Mouse (Mus musculus) liver, embryonic 15.5 days (tissue): Measurements from ENCODE around the gene Vopp1. TPM values are rescaled to one million over a fixed set of nuclear protein-coding genes. Genes with fewer than 3 reads are reported as not detected.
"Not testable (repeated sequence)": the region's sequence is repeated elsewhere in the genome, so short reads cannot be mapped to it uniquely, and the experiment has no call there.

Experiments
- ATAC-seq: fragments of 200-750 bp; cut with Nextera tagmentation; 2 replicates; pipeline ENCODE4 v1.8.0; 2017; ENCODE audit warnings: moderate number of reproducible peaks, mild to moderate bottlenecking, moderate library complexity; ENCODE audit not compliant: insufficient read depth
- H3K27ac ChIP-seq: fragments of 300-500 bp; sonication (generic); replicated peaks from 2 replicates; pipeline ENCODE4 v1.5.1; 2015; ENCODE audit warnings: mild to moderate bottlenecking, inconsistent platforms
- H3K27me3 ChIP-seq: fragments of 300-500 bp; sonication (generic); 2 replicates; pipeline ENCODE4 v1.6.1; 2015; ENCODE audit warnings: mild to moderate bottlenecking, inconsistent platforms
- H3K36me3 ChIP-seq: fragments of 300-500 bp; sonication (generic); replicated peaks from 2 replicates; pipeline ENCODE4 v1.6.1; 2015; ENCODE audit warnings: moderate library complexity, mild to moderate bottlenecking, inconsistent platforms
- H3K4me1 ChIP-seq: fragments of 300-500 bp; sonication (generic); replicated peaks from 2 replicates; pipeline ENCODE4 v1.6.1; 2015; ENCODE audit warnings: inconsistent platforms
- H3K4me2 ChIP-seq: fragments of 300-500 bp; sonication (generic); 2 replicates; pipeline ENCODE4 v1.6.1; 2015; ENCODE audit warnings: moderate library complexity, mild to moderate bottlenecking, inconsistent platforms
- H3K4me3 ChIP-seq: fragments of 300-500 bp; sonication (generic); replicated peaks from 2 replicates; pipeline ENCODE4 v1.5.1; 2015; ENCODE audit warnings: mild to moderate bottlenecking, inconsistent platforms
- H3K9ac ChIP-seq: fragments of 300-500 bp; sonication (generic); 2 replicates; pipeline ENCODE4 v1.6.1; 2015; ENCODE audit warnings: moderate library complexity, mild to moderate bottlenecking, inconsistent platforms
- H3K9me3 ChIP-seq: fragments of 300-500 bp; sonication (generic); replicated peaks from 2 replicates; pipeline ENCODE4 v1.6.1; 2016; ENCODE audit warnings: inconsistent platforms
- WGBS: fragments of 180-500 bp; shearing (Covaris S2); methylation state at CpG from one replicate; pipeline ENCODE4 v1.1.7; 2015; ENCODE audit warnings: mixed read lengths; ENCODE audit not compliant: insufficient replicate concordance; 5-methylcytosine and 5-hydroxymethylcytosine counted together
- polyA plus RNA-seq: library from polyadenylated mRNA; unstranded; fragments of >200 nt; fragmentation: Nextera tagmentation; extraction: Ambion mirVana; gene quantifications from 2 replicates; pipeline ENCODE4 v1.2.1, GENCODE M21; 2015

Vopp1 gene
- polyA plus RNA-seq, 1 experiment from 2014 or later: 56.8 TPM

- Histone ChIP-seq H3K27me3 (no peaks in the 10 kb centered on the region), H3K9me3 (no peaks in the 10 kb centered on the region), H3K4me1 (peaks cover 23% of the 10 kb centered on the region; the same call in 1 of the 2 replicates), H3K9ac (no peak overlapping the region), H3K4me3 (no peak overlapping the region), H3K36me3 (no peaks in the 10 kb centered on the region), H3K4me2 (no peak overlapping the region), H3K27ac (no peak overlapping the region)
- 40% methylated on average over 3 of the region's 3 CpGs for WGBS
- ATAC-seq: no peak
Observed at GRCm38 (mm10) chr6:57811748-57812730, 12.9 kb downstream of the Vopp1 start.

DNA sequence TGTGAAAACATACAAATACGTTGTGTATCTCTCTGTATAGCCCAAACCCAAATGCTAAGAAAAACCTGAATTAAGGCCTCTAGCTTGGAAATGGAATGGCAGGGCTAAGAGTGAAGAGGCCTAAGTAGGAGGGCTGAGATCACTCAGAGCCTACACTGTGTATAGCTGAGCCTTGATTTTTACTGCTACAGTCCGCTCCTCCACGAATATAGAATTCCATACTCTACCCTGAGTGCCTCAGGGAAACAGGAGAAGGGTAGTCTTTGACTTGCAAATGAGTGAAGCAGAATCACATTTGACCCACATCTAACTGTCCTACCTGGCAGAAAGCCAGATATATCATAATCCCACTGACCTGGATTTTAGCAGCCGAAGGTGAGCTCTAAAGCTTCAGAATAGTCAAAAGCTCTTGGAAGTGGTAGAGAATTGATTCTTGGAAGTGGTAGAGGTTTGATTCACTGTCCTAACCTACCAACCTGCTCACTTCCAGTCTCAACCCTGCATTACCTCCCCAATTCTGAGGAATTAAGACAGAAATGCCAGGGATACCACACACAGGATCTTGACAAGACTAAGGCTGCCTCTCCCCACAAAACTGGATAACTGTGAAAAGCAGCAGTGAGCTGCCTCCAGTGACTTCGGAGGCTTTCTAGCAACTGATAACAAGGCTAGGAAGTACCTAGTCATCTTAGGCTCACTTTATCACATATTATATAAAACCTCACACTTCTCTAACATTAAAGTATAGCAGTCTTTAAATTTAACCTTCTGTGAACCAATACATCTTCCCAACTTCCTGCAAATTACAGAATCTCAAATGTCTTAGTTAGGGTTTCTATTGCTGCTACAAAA, 19.5 kb downstream of the Vopp1 start:
- H3K27me3 ChIP-seq: no peaks in the 10 kb centered on the region
- ATAC-seq: peak; percentile 73
- no peak overlapping the region for H3K4me2 ChIP-seq
- H3K4me1 ChIP-seq: peaks cover 21% of the 10 kb centered on the region
- no peak overlapping the region for H3K4me3 ChIP-seq
- peak overlapping the region; percentile 66 for H3K27ac ChIP-seq
- WGBS: 74% methylated on average over 5 of the region's 5 CpGs
- H3K9ac ChIP-seq: no peak overlapping the region
- no peaks in the 10 kb centered on the region; the same call in 1 of the 2 replicates for H3K36me3 ChIP-seq
- H3K9me3 ChIP-seq: no peaks in the 10 kb centered on the region

GRCm38 (mm10) chr6:57803130-57803529, 21.8 kb downstream of the Vopp1 start:
- Histone ChIP-seq H3K27ac (no peak overlapping the region), H3K27me3 (no peaks in the 10 kb centered on the region), H3K36me3 (no peaks in the 10 kb centered on the region; the same call in 1 of the 2 replicates), H3K4me2 (no peak overlapping the region), H3K9me3 (no peaks in the 10 kb centered on the region), H3K9ac (no peak overlapping the region), H3K4me1 (peaks cover 21% of the 10 kb centered on the region), H3K4me3 (no peak overlapping the region)
- ATAC-seq: no peak
- WGBS: 52% methylated on average over 2 of the region's 2 CpGs

DNA sequence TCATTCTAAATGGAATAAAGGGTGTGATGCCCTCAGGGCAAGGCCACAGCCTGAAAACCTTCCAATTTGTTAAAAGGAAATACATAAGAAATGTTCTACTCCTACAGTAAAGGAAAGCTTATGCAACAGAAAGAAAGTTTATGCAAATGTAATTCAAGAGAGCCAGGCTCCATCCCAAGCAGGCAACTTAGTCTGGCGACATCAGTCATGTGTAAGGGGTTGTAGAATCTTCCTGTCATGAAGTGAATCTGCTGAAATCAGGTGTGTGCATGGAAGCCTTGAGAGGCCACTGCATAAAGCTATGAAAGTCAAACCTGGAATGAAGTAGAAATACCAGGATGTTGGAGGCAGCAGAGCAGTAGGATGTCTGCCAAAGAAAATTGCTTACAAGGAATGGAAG, 26.0 kb downstream of the Vopp1 start:
- WGBS: 72% methylated on average over 1 of the region's 1 CpGs

GRCm38 (mm10) chr6:57796853-57797423, 28.0 kb downstream of the Vopp1 start:
- Histone ChIP-seq H3K9me3 (no peaks in the 10 kb centered on the region), H3K27ac (no peak overlapping the region), H3K4me3 (no peak overlapping the region), H3K36me3 (no peaks in the 10 kb centered on the region; the same call in 1 of the 2 replicates), H3K9ac (no peak overlapping the region), H3K4me1 (peaks cover 24% of the 10 kb centered on the region), H3K4me2 (no peak overlapping the region), H3K27me3 (no peaks in the 10 kb centered on the region)
- WGBS: 84% methylated on average over 3 of the region's 3 CpGs
- ATAC-seq: no peak

More for the DNA sequence above, 26.0 kb downstream of the Vopp1 start:
- no peak for ATAC-seq
- Histone ChIP-seq H3K4me2 (no peak overlapping the region), H3K27ac (no peak overlapping the region), H3K36me3 (no peaks in the 10 kb centered on the region), H3K9ac (no peak overlapping the region), H3K4me3 (no peak overlapping the region), H3K9me3 (no peaks in the 10 kb centered on the region), H3K4me1 (peaks cover 14% of the 10 kb centered on the region), H3K27me3 (no peaks in the 10 kb centered on the region)

GRCm38 (mm10) chr6:57795835-57796234, 29.1 kb downstream of the Vopp1 start:
- Histone ChIP-seq H3K4me3 (no peak overlapping the region), H3K36me3 (no peaks in the 10 kb centered on the region; the same call in 1 of the 2 replicates), H3K9me3 (no peaks in the 10 kb centered on the region), H3K27ac (no peak overlapping the region), H3K4me1 (peaks cover 25% of the 10 kb centered on the region), H3K4me2 (no peak overlapping the region), H3K27me3 (no peaks in the 10 kb centered on the region), H3K9ac (no peak overlapping the region)
- 53% methylated on average over 3 of the region's 3 CpGs for WGBS
- no peak for ATAC-seq

DNA sequence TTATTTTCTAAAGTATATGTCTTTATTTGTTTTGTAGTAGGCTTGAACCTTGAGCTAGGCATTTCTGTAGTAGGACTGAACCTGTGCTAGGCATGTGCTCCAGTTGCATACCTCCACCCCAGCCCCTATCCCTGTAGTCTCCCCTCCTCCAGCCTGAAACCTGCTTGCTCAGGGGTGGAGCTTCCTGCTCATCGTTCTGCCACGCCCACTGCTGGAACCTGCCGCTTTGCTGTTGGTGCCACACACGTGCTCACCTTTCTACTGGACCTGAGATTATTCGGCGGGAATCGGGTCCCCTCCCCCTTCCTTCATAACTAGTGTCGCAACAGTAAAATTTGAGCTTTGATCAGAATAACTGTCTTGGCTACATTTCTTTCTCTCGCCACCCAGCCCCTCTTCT, 32.1 kb downstream of the Vopp1 start:
- ATAC-seq, H3K9me3 ChIP-seq, H3K27ac ChIP-seq, H3K4me3 ChIP-seq, H3K4me2 ChIP-seq, H3K9ac ChIP-seq, H3K27me3 ChIP-seq: not testable (repeated sequence)
- peaks cover 17% of the 10 kb centered on the region for H3K36me3 ChIP-seq
- 65% methylated on average over 9 of the region's 9 CpGs for WGBS
- peaks cover 35% of the 10 kb centered on the region for H3K4me1 ChIP-seq

DNA sequence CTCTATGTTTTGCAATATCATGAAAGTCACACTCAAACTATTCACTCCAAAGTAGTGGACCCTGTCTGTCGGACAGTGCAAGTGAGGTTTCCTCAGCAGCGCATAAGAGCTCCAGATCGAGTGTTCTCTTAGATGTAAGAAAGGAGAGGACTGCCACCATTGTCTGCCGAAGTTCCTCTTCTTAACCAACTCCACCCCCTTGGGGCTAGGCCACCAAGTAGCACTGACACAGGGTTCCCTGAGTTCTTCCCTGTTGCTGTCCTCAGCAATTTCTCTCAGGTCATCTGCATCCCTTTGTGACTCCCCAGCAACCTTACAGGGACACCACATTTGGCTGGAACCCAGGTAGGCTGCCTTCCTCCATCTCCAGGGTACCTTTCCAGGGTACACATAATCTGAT, 34.4 kb downstream of the Vopp1 start:
- Histone ChIP-seq H3K4me1 (peaks cover 33% of the 10 kb centered on the region), H3K36me3 (peaks cover 21% of the 10 kb centered on the region), H3K4me3 (no peak overlapping the region), H3K27me3 (no peaks in the 10 kb centered on the region), H3K27ac (no peak overlapping the region), H3K9ac (no peak overlapping the region), H3K4me2 (no peak overlapping the region), H3K9me3 (no peaks in the 10 kb centered on the region)
- WGBS: 60% methylated on average over 4 of the region's 4 CpGs
- no peak for ATAC-seq

DNA sequence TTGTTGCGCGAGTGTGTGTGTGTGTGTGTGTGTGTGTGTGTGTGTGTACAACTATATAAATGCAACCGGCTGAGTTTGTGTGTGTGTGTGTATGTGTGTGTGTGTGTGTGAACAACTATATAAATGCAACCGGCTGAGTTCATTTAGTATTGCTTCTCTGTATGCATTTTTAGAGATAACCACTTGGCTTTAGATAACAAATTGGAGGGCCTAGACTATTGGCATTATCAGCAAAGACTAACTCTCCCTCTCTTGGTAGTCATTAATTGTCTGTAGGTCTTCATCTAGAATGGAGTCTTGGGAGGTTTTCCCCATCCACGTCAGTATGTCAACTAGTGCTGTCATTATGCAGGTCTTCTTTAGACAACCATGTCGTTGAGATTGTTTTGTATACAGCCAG, 37.6 kb downstream of the Vopp1 start:
- H3K9ac ChIP-seq: no peak overlapping the region
- H3K36me3 ChIP-seq: peaks cover 27% of the 10 kb centered on the region
- WGBS: 70% methylated on average over 6 of the region's 6 CpGs
- H3K4me3 ChIP-seq: no peak overlapping the region
- no peak overlapping the region; the same call in 1 of the 2 replicates for H3K4me2 ChIP-seq
- peaks cover 20% of the 10 kb centered on the region for H3K4me1 ChIP-seq
- H3K9me3 ChIP-seq: no peaks in the 10 kb centered on the region
- peak; percentile 40; the same call in 1 of the 2 replicates for ATAC-seq
- no peak overlapping the region for H3K27ac ChIP-seq
- no peaks in the 10 kb centered on the region for H3K27me3 ChIP-seq

DNA sequence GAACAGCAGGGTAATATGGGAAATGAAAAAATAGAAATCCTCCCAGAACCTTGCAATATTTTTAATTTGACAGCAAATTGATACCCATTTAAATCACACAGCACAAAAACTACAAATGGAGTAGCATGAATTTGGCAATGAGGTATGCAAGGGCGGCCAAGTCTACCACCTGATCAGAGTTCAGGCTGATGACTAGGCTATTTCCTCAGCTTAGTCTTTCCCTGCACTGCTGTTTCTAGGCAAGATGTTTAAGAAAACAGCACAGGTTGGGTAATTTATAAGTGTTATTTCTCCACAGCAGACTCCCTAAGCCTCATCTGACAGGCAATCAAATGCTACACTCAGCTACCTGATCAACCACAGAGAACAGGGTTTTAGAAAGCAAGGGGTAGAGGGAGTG, 40.7 kb downstream of the Vopp1 start:
- Histone ChIP-seq H3K36me3 (peaks cover 29% of the 10 kb centered on the region), H3K9ac (no peak overlapping the region), H3K27ac (no peak overlapping the region), H3K4me3 (no peak overlapping the region), H3K9me3 (no peaks in the 10 kb centered on the region), H3K4me1 (peaks cover 12% of the 10 kb centered on the region), H3K4me2 (no peak overlapping the region), H3K27me3 (no peaks in the 10 kb centered on the region)
- WGBS: 91% methylated on average over 1 of the region's 1 CpGs
- ATAC-seq: no peak

DNA sequence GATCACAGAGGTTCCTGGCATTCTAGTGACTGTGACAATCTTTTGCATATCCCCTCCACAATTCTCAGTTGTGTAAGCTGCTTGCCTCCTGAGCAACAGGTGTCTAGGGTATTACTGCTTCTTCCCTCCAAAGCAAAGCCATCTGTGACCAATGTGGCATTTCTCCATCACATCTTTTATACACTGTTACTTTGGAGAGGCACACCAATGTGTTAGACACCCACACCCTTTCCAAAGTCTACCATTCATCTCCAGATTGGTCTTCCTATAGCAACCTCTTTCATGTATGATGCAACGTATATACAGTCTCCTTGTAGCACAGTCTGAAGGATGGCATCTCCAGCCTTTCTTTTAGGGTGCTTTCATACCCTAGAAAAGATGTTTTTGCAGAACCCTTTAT, 42.3 kb downstream of the Vopp1 start:
- 82% methylated on average over 1 of the region's 1 CpGs for WGBS
- no peak overlapping the region for H3K4me2 ChIP-seq
- H3K4me1 ChIP-seq: peaks cover 5% of the 10 kb centered on the region
- no peaks in the 10 kb centered on the region for H3K9me3 ChIP-seq
- no peak overlapping the region for H3K27ac ChIP-seq
- peaks cover 27% of the 10 kb centered on the region for H3K36me3 ChIP-seq
- H3K9ac ChIP-seq: no peak overlapping the region
- no peaks in the 10 kb centered on the region for H3K27me3 ChIP-seq
- ATAC-seq: no peak
- no peak overlapping the region for H3K4me3 ChIP-seq
